Mouse (Mus musculus): ENCODE measurements at regions not wholly inside any gene's neighbourhood (a gene's known extent, or its start where the extent isn't known, plus 50 kb on each side); places are given as distances from the start of the nearest gene placed in this dataset.

- no peak for DNase-seq (ENCODE audit: low read depth, low spot score)
- H3K27me3 ChIP-seq (ENCODE audit: control insufficient read depth, insufficient read depth, low read length, poor library complexity, severe bottlenecking) = no peaks in the 10 kb centered on the region
- H3K36me3 ChIP-seq (ENCODE audit: control insufficient read depth, insufficient read depth, low read length, poor library complexity, severe bottlenecking) = no peaks in the 10 kb centered on the region
Measured at GRCm38 (mm10) chr19:15809008-15809407, 138.1 kb downstream of the Psat1 start.

- no peaks in the 10 kb centered on the region for H3K27me3 ChIP-seq (ENCODE audit: control insufficient read depth, insufficient read depth, low read length, poor library complexity, severe bottlenecking)
- DNase-seq (ENCODE audit: low read depth, low spot score) = no peak
- no peaks in the 10 kb centered on the region for H3K36me3 ChIP-seq (ENCODE audit: control insufficient read depth, insufficient read depth, low read length, poor library complexity, severe bottlenecking)
Measured at GRCm38 (mm10) chr19:15807681-15808080, 139.5 kb downstream of the Psat1 start.

- DNase-seq (ENCODE audit: low read depth, low spot score) = no peak
- no peaks in the 10 kb centered on the region for H3K36me3 ChIP-seq (ENCODE audit: control insufficient read depth, insufficient read depth, low read length, poor library complexity, severe bottlenecking)
- H3K27me3 ChIP-seq (ENCODE audit: control insufficient read depth, insufficient read depth, low read length, poor library complexity, severe bottlenecking) = no peaks in the 10 kb centered on the region
Measured at GRCm38 (mm10) chr19:15803131-15803889, 143.8 kb downstream of the Psat1 start.

GRCm38 (mm10) chr19:15802641-15803040 lies 144.5 kb downstream of the Psat1 start:
- DNase-seq (ENCODE audit: low read depth, low spot score) = no peak
- no peaks in the 10 kb centered on the region for H3K27me3 ChIP-seq (ENCODE audit: control insufficient read depth, insufficient read depth, low read length, poor library complexity, severe bottlenecking)
- no peaks in the 10 kb centered on the region for H3K36me3 ChIP-seq (ENCODE audit: control insufficient read depth, insufficient read depth, low read length, poor library complexity, severe bottlenecking)

GRCm38 (mm10) chr19:15801811-15802486 lies 145.2 kb downstream of the Psat1 start:
- Histone ChIP-seq H3K36me3 (ENCODE audit: control insufficient read depth, insufficient read depth, low read length, poor library complexity, severe bottlenecking) (no peaks in the 10 kb centered on the region), H3K27me3 (ENCODE audit: control insufficient read depth, insufficient read depth, low read length, poor library complexity, severe bottlenecking) (no peaks in the 10 kb centered on the region)
- DNase-seq (ENCODE audit: low read depth, low spot score) = peak; percentile 87

DNA sequence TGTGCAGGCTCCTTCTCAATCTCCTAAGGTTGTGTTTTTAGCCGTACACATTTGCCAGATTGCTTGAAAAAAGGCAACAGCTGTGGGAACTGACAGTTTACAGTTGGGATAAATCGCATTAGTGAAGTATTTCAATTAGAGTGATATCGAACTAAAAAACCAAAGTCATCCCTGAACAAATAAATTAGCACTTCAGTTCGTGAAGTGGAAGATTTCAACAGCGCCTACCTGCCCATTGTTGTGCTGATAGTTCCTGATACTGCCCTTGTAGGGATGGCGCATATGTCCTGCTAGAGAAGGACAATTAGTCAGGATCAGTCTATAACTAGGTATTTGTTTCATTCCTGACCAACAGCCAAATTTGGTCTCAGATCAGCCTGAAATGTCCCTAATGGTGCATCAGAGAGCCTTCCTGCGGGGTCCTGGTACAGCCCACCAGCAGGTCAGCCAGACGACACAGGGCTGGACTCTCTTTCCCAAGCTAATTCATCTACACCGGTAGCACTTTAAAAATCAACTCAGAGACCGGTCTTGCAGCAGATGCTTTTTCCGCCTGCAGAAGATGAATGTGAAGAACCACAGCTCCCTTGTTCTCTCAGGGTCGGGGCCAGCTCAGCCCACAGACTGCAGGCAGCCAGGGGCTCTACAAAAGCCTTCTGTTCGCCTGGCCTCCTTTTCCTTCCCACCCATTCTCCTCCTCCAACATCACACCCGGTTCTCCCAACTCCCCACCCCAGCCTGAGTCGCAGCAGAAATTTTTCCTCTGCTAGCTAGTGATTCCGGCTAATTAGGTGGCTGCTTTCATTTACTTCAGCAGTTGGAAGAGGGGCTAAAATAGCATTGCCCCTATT lies 146.1 kb downstream of the Psat1 start:
- no peaks in the 10 kb centered on the region for H3K27me3 ChIP-seq (ENCODE audit: control insufficient read depth, insufficient read depth, low read length, poor library complexity, severe bottlenecking)
- DNase-seq (ENCODE audit: low read depth, low spot score) = no peak
- H3K36me3 ChIP-seq (ENCODE audit: control insufficient read depth, insufficient read depth, low read length, poor library complexity, severe bottlenecking) = no peaks in the 10 kb centered on the region

DNA sequence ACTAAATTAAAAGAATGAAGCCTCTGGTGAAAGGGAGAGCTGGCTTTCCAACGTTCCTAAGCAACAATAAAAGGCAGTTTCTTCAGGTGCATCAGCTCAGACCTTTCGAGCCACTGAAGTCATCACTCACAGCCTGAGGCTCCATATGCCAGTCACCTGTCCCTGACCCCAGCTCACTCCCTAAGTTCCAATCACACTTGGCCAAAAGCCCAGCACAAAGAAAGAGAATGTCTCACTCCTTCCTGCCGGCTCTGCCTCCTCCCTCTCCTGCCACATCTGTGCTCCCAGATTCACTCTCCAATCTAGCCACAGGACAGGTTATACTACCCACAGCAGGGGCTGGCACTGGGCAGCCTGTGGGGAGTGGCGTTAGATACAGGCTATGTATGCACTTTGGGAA lies 150.7 kb downstream of the Psat1 start:
- Histone ChIP-seq H3K27me3 (ENCODE audit: control insufficient read depth, insufficient read depth, low read length, poor library complexity, severe bottlenecking) (no peaks in the 10 kb centered on the region), H3K36me3 (ENCODE audit: control insufficient read depth, insufficient read depth, low read length, poor library complexity, severe bottlenecking) (no peaks in the 10 kb centered on the region)
- DNase-seq (ENCODE audit: low read depth, low spot score) = no peak

DNA sequence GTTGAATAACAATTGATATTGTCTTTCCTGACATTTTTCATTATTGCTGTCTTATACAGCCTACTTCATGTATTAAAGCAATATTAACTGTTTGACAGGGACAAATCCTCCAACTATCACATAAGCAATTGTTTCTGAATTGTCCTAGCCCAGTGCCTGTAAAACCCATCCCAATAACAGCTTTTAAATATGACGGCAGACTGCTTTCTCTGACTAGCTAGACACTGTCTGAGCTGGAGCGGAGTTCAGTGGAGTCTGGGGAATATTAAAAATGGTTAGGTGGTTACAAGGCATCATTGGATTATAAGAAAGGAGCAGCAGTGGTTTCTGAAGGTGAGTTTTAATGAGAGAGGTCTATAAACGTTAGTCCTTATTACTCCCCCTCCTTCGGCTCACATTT lies 155.2 kb downstream of the Psat1 start:
- Histone ChIP-seq H3K27me3 (ENCODE audit: control insufficient read depth, insufficient read depth, low read length, poor library complexity, severe bottlenecking) (no peaks in the 10 kb centered on the region), H3K36me3 (ENCODE audit: control insufficient read depth, insufficient read depth, low read length, poor library complexity, severe bottlenecking) (no peaks in the 10 kb centered on the region)
- no peak for DNase-seq (ENCODE audit: low read depth, low spot score)

DNA sequence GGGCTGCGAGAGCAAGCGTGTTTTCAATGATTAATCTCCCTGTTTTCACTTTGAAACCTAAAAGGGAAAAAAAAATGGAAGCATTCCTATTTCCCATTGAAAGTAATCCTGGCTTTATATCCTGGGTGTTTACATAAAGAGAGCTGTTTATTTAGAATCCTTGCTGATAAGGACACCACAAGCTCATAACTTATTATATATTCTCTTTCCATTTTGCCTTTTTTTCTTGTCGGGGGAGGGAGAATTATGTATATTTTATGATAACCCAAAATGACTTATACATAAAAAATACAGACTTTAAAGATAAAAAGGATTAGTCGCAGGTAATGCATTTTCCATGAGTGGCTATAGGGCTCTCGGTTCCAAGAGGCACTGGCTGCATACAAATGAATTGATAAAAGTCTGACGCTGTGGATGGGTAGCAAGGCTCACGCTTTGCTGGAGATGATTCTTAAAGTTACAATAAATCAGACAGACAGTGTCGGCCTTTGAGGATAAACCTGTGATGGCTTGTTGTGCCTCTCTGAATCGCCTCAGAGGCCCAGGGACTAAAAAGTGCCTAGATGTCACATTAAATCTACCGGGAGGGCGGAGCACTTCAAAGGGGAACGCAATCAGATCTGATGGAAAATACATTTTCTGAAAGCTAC lies 155.7 kb downstream of the Psat1 start:
- Histone ChIP-seq H3K36me3 (ENCODE audit: control insufficient read depth, insufficient read depth, low read length, poor library complexity, severe bottlenecking) (no peaks in the 10 kb centered on the region), H3K27me3 (ENCODE audit: control insufficient read depth, insufficient read depth, low read length, poor library complexity, severe bottlenecking) (no peaks in the 10 kb centered on the region)
- no peak for DNase-seq (ENCODE audit: low read depth, low spot score)

GRCm38 (mm10) chr19:15790620-15791263 lies 156.4 kb downstream of the Psat1 start:
- H3K27me3 ChIP-seq (ENCODE audit: control insufficient read depth, insufficient read depth, low read length, poor library complexity, severe bottlenecking) = no peaks in the 10 kb centered on the region
- DNase-seq (ENCODE audit: low read depth, low spot score) = no peak
- H3K36me3 ChIP-seq (ENCODE audit: control insufficient read depth, insufficient read depth, low read length, poor library complexity, severe bottlenecking) = no peaks in the 10 kb centered on the region

DNA sequence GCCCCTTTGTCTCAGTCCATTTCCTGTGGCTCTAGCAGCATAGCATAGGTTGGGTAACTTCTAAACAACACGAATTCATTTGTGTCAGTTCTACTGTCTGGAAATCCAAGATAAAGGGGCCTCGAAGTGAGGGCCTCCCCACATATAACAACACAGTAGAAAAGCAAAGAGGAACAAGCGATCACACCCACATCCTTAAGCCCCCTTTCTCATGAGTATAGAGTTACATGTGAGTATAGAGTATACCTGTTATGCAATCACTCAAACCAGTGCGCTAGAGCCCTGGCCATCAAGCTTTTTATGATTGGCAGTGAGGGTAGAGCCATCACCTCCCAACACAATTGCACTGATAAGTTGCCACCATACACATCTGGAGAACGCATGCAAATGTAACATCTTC lies 157.4 kb downstream of the Psat1 start:
- no peaks in the 10 kb centered on the region for H3K36me3 ChIP-seq (ENCODE audit: control insufficient read depth, insufficient read depth, low read length, poor library complexity, severe bottlenecking)
- no peak for DNase-seq (ENCODE audit: low read depth, low spot score)

GRCm38 (mm10) chr19:15784644-15785043 lies 162.5 kb downstream of the Psat1 start:
- DNase-seq (ENCODE audit: low read depth, low spot score) = no peak
- H3K36me3 ChIP-seq (ENCODE audit: control insufficient read depth, insufficient read depth, low read length, poor library complexity, severe bottlenecking) = no peaks in the 10 kb centered on the region
- H3K27me3 ChIP-seq (ENCODE audit: control insufficient read depth, insufficient read depth, low read length, poor library complexity, severe bottlenecking) = no peaks in the 10 kb centered on the region

More for the DNA sequence above, 157.4 kb downstream of the Psat1 start:
- no peaks in the 10 kb centered on the region for H3K27me3 ChIP-seq (ENCODE audit: control insufficient read depth, insufficient read depth, low read length, poor library complexity, severe bottlenecking)

DNA sequence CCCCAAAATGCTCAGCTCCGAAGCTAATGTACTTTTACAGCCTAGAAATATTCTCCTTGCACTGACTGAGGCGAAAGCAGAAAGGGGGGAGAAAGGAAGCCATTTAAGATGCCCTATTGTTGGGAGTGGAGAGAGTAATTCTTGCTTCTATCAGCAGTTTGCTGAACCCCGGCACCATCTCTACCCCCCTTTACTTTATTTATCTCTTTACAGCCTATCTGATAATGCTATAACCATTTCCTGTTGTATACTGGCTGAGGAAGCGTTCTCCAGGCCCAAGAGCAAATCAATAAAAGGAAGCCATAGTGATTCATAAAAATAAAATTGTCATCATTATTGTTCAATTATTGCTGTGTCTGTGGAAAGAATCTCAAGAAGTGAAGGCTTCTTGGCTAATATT lies 177.5 kb downstream of the Psat1 start:
- Histone ChIP-seq H3K36me3 (ENCODE audit: control insufficient read depth, insufficient read depth, low read length, poor library complexity, severe bottlenecking) (no peaks in the 10 kb centered on the region), H3K27me3 (ENCODE audit: control insufficient read depth, insufficient read depth, low read length, poor library complexity, severe bottlenecking) (no peaks in the 10 kb centered on the region)
- no peak for DNase-seq (ENCODE audit: low read depth, low spot score)

GRCm38 (mm10) chr19:15761086-15761485 lies 186.1 kb downstream of the Psat1 start:
- no peak for DNase-seq (ENCODE audit: low read depth, low spot score)
- no peaks in the 10 kb centered on the region for H3K36me3 ChIP-seq (ENCODE audit: control insufficient read depth, insufficient read depth, low read length, poor library complexity, severe bottlenecking)
- no peaks in the 10 kb centered on the region for H3K27me3 ChIP-seq (ENCODE audit: control insufficient read depth, insufficient read depth, low read length, poor library complexity, severe bottlenecking)
